Mouse (Mus musculus): ENCODE measurements at regions not wholly inside any gene's neighbourhood (a gene's known extent, or its start where the extent isn't known, plus 50 kb on each side); places are given as distances from the start of the nearest gene placed in this dataset.

- in situ Hi-C loops (cut with MboI; ENCODE audit: low sequenced_read_pairs) = no loop called here
Observed at GRCm38 (mm10) chr3:9137131-9137874, 472.6 kb downstream of the Zfp704 start.

GRCm38 (mm10) chr3:9133991-9134390, 475.9 kb downstream of the Zfp704 start:
- in situ Hi-C loops (cut with MboI; ENCODE audit: low sequenced_read_pairs) = no loop called here

- in situ Hi-C loops (cut with MboI; ENCODE audit: low sequenced_read_pairs) = no loop called here
Observed at GRCm38 (mm10) chr3:9132104-9132751, 477.7 kb downstream of the Zfp704 start.

GRCm38 (mm10) chr3:9131366-9131765, 478.5 kb downstream of the Zfp704 start:
- in situ Hi-C loops (cut with MboI; ENCODE audit: low sequenced_read_pairs) = no loop called here

GRCm38 (mm10) chr3:9128407-9128806, 481.5 kb downstream of the Zfp704 start:
- in situ Hi-C loops (cut with MboI; ENCODE audit: low sequenced_read_pairs) = no loop called here

- in situ Hi-C loops (cut with MboI; ENCODE audit: low sequenced_read_pairs) = no loop called here
Observed at GRCm38 (mm10) chr3:9123079-9123478, 486.8 kb downstream of the Zfp704 start.

GRCm38 (mm10) chr3:9117913-9118312, 492.0 kb downstream of the Zfp704 start:
- in situ Hi-C loops (cut with MboI; ENCODE audit: low sequenced_read_pairs) = no loop called here

GRCm38 (mm10) chr3:9113410-9113809, 496.5 kb downstream of the Zfp704 start:
- in situ Hi-C loops (cut with MboI; ENCODE audit: low sequenced_read_pairs) = no loop called here

- in situ Hi-C loops (cut with MboI; ENCODE audit: low sequenced_read_pairs) = no loop called here
Observed at GRCm38 (mm10) chr3:9110741-9111140, 499.1 kb downstream of the Zfp704 start.

GRCm38 (mm10) chr3:9109991-9110390, 499.9 kb downstream of the Zfp704 start:
- in situ Hi-C loops (cut with MboI; ENCODE audit: low sequenced_read_pairs) = no loop called here

GRCm38 (mm10) chr3:9109485-9109884, 500.4 kb downstream of the Zfp704 start:
- in situ Hi-C loops (cut with MboI; ENCODE audit: low sequenced_read_pairs) = no loop called here

GRCm38 (mm10) chr3:9107766-9108410, 502.0 kb downstream of the Zfp704 start:
- in situ Hi-C loops (cut with MboI; ENCODE audit: low sequenced_read_pairs) = no loop called here

GRCm38 (mm10) chr3:9105191-9105926, 504.5 kb downstream of the Zfp704 start:
- in situ Hi-C loops (cut with MboI; ENCODE audit: low sequenced_read_pairs) = no loop called here

- in situ Hi-C loops (cut with MboI; ENCODE audit: low sequenced_read_pairs) = no loop called here
Observed at GRCm38 (mm10) chr3:9103456-9103855, 506.4 kb downstream of the Zfp704 start.

GRCm38 (mm10) chr3:9101240-9101639, 508.6 kb downstream of the Zfp704 start:
- in situ Hi-C loops (cut with MboI; ENCODE audit: low sequenced_read_pairs) = no loop called here

- in situ Hi-C loops (cut with MboI; ENCODE audit: low sequenced_read_pairs) = no loop called here
Observed at GRCm38 (mm10) chr3:9100761-9101160, 509.1 kb downstream of the Zfp704 start.

GRCm38 (mm10) chr3:9098441-9098840, 511.4 kb downstream of the Zfp704 start:
- in situ Hi-C loops (cut with MboI; ENCODE audit: low sequenced_read_pairs) = loop anchor here (25.0 kb wide), 1 partner anchor 364 kb away; no protein-coding TSS in a partner anchor

- in situ Hi-C loops (cut with MboI; ENCODE audit: low sequenced_read_pairs) = loop anchor here (25.0 kb wide), 1 partner anchor 378 kb away; no protein-coding TSS in a partner anchor
Observed at GRCm38 (mm10) chr3:9084134-9084533, 525.8 kb downstream of the Zfp704 start.

- in situ Hi-C loops (cut with MboI; ENCODE audit: low sequenced_read_pairs) = loop anchor here (25.0 kb wide), 1 partner anchor 380 kb away; no protein-coding TSS in a partner anchor
Observed at GRCm38 (mm10) chr3:9082061-9082460, 527.8 kb downstream of the Zfp704 start.

- in situ Hi-C loops (cut with MboI; ENCODE audit: low sequenced_read_pairs) = loop anchor here (25.0 kb wide), 1 partner anchor 384 kb away; no protein-coding TSS in a partner anchor
Observed at GRCm38 (mm10) chr3:9078201-9078600, 531.7 kb downstream of the Zfp704 start.

- in situ Hi-C loops (cut with MboI; ENCODE audit: low sequenced_read_pairs) = loop anchor here (25.0 kb wide), 1 partner anchor 386 kb away; no protein-coding TSS in a partner anchor
Observed at GRCm38 (mm10) chr3:9076696-9077095, 533.2 kb downstream of the Zfp704 start.
